Mouse (Mus musculus): Measurements from ENCODE around the gene Ccz1.

The Ccz1 gene

DNA sequence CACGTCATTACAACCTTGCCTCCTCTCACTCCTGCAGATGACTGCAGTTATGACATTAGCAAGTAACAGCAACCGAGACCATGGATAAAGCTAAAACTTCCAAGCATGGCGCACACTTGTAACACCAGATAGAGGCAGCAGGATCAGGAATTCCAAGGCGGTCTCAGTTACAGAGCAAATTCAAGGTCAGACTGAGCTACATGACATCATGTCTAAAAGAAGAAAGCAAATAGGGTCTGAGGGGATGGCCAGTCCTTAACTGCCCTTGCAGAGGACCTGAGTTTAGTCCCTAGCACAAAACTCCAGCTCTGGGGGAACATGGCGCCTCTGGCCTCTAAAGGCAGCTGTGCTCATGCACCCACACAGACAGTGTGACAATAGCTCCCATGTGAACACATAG, 20.8 kb downstream of the Ccz1 start:
- no peak for DNase-seq

DNA sequence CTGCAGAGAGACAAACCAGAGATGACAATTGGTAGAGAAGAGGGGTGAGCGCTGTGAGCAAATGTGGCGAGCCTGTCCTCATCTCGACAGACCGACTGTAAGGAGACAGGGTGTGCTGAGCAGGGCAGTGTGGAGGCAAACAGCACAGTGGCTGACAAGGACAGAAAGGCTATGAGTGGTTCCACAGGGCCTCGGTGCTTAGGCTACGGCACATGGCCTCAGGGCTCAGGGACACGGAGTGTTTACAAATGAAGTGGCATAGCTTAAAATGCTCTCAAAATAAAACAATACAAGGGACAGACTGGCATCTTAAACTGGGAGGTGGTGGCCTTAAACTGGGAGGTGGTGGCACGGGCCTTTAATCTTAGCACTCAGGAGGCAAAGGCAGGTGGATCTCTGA, 21.4 kb downstream of the Ccz1 start:
- no peak for DNase-seq

DNA sequence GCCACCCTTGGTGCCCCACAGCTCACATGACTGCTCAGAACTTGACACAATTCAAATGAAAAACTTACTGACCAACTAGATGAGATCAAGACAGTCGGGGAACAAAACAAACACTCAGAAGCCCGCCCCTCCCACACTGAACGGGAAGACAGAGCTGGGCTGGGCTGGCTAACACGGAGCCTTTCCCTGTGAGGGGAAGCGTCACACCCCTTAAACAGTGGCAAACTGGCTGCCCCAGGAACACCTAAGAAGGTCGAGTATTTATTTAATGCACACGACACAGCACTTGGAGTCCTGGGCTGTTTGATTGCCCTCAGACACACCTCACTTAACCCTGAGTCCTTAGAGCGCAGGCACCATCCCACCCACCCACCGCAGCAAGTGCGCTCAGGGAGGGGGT, 22.0 kb downstream of the Ccz1 start:
- DNase-seq = no peak

DNA sequence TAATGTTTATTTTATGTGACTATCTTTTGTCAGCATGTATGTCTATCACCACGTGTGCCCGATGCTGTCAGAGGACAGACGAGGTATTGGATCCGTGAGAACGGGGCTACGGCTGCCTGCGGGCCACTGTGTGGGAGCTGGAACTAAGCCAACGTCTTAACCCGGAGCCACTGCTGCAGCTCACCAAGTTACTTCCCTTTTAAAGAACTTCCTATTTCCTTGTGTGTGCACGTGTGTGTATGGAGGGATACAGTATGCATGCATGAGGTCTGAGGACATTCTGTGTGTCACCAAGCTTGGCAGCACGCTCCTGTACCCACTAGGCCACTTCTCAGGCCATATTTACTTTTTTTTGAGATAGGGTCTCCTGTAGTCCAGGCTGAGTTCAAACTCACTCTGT, 24.6 kb downstream of the Ccz1 start:
- DNase-seq = no peak

DNA sequence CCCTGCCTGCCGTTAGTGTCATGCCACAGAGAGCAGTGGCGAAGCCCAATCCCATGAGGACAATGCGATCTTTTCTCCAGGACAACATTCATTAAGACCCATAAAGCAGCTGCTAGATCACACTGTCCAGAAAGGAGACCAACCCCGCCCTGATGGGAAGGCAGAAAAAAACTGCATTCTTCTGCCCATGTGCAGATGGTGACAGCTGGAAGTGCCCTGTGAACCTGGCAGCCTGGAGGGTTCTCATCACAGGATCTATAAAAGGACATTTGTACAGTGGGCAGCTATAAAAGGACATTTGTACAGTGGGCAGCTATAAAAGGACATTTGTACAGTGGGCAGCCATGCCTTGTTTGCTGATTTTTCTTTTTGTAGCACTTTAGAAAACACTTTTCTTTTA, 25.6 kb downstream of the Ccz1 start:
- no peak for DNase-seq

DNA sequence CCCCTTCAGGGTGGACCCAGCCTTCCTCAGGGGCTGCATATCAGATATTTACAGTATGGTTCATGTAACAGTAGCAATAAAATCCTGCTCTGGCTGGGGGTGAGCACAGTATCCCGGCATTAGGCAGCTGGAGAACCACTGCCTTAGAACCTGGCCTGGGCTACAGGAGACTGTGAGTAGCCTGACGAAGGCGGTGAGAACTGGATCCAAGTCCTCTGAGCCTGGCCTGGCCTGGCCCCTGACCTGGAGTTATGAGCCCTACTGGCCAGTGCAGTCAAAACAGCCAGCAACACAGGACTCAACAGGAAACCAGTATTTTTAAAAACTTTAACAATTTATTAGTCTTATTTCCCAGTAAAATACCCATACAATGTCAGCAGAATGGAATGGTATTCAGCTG, 27.1 kb downstream of the Ccz1 start:
- DNase-seq = no peak

DNA sequence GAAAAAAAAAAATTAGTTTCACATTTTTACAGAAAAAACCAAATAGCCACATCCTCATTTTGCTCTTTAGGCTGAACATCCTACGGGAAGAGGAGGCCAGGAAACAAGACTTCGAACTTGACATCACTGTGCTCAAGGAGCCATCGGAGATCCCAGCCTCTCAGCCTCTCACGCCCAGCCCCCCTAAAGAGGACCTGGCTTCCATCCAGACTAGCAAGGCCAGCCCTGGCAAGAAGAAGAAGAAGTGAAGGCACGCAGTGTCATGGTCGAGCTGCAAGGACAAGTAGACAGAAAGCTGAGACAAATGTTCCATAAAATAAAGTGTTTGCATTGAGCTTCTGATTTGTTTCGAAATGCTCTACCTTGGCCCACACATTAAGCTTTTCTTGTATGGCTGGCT, 29.3 kb downstream of the Ccz1 start:
- no peak for DNase-seq

DNA sequence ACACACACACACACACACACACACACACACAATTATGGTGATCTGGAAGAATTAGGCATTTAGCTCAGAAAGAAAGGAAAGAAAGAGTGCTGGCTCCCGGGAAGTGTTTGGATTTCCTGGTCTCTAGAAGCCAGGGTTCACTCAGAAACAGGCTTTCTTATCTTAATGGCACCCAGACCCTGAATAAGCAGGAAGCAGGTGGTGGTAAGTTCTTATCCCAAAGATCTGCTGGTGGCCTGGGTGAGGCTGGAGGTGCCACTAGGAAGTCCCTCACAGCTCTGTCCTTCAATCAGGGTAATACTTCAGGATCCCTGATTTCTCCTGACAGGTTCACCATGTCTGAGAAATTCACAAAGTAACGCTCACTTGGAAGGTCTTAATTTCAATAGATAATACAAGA, 32.3 kb downstream of the Ccz1 start:
- DNase-seq = no peak

DNA sequence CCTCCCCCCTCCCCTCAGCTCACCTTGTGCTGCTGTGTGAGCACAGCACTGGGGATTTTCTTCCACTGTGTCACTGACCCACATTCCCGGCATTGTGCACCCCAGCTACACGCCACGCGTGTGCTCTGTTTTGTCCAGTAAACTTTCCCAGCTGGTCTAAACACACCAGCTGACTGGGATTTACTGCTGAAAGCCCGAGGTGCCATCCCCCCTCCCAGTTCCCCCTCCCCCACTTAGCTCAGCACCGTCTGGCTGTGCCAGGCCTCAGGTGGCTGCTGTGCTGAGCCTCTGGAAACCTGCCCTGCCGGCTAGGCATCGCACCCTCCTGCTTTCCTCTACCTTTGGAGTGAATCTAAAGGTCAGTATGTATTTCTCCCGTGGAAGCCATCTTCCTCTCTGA, 33.8 kb downstream of the Ccz1 start:
- no peak for DNase-seq

DNA sequence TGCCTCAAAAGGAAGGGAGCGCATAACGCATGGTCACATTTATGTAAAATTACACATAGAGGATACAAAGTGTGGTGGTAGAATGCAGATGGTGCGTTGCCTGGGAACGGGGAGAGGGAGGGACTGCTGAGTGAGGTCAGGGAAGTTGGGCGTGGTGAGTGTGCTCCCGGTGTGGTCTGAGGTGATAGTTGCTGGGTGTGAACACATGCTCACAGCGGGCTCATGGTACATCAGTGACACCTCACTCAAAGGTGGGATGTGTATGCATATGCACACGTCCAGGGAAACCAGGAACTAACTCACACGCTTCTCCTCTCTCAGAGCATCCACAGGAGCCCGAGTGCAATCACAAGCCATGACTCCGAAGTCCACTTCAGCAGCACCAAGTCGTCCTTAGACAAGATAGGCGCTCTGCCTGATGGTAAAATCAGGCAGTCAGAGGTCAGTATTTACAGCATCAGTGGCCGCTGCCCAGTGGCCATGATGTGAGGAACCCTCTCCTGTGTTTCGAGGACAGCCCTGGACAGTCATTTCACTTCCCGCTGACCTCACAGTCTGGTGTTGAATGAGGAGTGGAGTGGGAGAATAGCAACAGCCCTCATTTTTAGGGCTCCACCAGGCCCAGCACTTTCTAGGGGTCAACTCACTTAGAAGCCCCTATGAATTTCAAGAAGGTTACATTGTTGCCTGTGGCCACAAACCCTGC, 37.8 kb downstream of the Ccz1 start:
- no peak for DNase-seq

DNA sequence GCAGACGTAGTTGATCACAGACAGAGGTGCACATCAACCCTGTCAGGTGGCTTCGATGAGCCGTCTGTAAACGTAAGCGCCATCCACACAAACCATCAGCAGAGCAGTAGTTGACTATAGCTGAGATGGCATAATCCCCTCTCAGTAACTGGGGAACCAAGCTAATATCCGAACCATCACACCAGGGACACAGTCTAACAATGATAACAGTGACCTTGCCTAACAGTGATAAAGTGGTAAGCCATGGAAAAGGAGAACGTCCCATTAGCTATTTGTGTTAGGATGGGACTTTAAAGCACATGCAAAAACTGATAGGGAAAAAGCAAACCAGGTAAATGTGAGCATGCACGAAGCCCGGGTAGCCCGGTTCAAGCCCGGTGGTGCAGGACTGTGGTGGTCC, 38.4 kb downstream of the Ccz1 start:
- DNase-seq = no peak

DNA sequence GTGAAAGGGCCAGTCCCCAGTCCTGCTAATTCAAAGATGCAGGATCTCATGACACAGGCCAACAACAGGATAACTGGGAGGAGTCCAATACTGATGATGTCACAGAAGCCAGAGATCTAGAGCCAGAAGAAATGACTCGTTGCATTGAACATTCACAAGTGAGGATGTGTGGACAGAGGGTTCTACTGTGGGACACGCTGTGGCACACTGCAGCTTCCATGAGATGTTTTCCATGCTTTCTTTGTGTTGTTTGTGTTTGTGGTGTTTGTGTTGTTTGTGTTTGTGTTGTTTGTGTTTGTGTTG, 39.1 kb downstream of the Ccz1 start:
- no peak for DNase-seq

DNA sequence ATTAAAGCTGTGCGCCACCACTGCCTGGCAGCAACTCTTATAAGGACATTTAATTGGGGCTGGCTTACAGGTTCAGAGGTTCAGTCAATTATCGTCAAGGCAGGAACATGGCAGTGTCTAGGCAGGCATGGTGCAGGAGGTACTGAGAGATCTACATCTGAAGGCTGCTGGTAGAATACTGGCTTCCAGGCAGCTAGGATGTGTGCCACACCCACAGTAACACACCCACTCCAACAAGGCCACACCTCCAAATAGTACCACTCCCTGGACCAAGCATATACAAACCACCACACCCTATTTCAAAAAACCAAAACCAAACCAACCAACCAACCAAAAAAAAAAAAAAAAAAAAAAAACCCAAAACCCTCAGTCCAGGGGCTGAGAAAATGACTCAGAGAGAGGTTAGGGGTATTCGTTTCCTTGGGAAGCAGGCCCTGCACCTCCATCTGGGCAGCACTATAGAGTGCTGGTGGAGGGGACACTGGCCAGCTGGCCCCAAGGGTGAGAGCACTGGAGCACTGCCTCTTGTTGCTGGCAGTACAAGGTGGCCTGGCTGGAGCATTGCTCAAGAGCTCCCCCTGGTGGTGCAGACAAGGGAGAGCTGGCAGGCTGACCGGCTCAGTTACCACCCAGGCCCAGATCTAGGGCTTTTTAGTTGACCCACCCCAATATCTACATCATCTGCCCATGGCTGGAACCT, 39.6 kb downstream of the Ccz1 start:
- peak; percentile 33 for DNase-seq

DNA sequence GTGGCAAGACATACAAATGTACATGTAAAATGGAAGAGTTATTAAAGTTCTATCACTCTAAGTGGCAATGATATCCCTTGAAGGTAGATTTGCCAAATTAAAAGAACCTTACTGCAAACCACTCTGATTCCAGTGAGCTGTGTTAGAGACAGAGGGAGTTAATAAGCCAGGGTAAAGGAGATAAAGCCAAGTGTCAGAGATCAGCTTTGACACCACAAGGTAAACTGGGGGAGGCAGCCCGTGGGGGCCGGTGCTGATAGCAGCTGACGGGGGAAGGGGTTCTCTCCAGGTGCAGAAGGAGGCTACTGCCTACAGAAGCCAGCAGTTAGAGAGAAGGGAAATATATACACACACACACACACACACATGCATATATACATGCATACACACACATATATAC, 42.0 kb downstream of the Ccz1 start:
- DNase-seq = no peak

DNA sequence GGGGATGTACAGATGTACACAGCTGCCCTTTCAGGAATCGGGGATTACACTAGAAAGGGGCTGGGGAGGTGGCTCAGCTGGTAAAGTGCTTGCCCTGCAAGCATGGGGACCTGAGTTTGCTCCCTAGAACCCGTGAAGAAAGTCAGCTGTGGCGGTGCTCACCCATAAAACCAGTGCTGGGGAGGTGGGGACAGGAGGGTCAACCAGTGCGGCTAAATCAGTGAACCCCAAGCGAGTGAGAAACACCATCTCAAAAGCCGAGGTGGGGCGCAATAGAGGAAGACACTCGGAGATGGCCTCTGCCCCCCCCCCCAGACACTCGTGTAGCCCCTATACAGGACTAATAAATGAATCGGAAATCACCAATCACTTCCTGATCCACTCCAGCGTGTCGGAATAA, 48.0 kb downstream of the Ccz1 start:
- DNase-seq = no peak

DNA sequence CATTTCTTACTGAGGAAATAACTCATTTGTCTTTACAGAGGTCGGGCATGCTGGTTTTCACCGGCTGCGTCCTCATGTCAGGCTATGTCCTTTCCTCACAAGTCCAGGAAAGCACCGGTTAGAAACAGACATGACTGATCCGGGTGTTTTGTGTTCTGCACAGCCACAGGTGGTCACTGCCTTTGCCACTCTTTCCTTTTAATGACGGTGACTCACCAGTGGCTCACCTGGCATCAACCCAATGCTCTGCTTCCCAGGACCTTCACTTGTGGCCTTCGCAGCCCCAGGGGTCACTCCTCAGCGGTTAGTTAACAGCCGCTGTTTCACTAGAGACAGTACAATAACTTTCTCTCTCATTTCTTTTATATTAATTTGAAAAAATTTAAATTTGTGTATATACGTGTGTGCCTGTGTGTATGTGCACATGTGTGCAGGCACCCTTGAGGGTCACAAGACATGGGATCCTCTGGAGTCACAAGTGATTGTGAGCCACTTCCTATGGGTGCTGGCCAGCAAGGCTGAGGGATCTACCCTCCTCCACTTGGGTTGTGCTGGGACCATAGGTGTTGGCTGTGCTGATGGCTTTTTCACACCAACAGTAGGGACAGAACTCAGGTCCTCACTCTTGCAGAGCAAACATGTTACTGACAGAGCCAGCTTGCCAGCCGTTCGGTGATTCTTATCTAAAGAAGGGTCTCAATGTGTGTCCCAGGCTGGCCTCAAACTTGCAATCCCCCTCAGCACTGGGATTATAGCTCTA, 48.9 kb downstream of the Ccz1 start:
- DNase-seq = no peak

DNA sequence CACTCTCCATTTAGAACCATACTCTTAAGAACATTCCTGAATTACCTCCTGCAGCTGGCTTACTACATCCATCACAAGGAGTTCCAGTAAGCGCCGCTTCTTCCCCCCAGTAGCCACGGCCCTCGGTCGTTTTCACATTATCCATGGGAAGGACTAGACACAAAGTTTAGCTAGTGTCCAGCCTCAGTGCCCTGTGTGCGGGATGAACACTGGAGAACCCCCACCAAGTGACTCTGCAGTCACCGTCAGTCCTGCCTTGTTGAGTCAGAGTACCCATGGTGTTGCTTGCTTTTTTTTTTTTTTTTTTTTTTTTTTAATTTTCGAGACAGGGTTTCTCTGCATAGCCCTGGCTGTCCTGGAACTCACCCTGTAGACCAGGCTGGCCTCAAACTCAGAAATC, 53.5 kb downstream of the Ccz1 start:
- no peak for DNase-seq

DNA sequence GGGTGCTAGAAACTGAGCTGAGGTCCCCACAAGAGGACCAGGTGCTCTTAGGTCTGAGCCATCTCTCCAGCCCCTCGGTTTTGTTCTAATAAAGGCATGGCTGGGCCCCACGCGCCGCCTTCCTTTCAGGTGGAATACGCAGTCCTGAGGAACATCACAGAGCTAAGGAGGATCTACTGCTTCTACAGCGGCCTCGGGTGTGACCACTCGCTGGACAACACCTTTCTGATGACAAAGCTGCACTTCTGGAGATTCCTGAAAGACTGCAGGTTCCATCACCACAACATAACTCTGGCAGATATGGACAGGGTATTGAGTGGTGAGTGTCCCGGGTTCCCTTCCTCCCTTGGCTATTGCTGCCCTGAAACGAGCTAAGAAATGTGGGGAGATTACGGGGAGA, 55.1 kb downstream of the Ccz1 start:
- DNase-seq = no peak

DNA sequence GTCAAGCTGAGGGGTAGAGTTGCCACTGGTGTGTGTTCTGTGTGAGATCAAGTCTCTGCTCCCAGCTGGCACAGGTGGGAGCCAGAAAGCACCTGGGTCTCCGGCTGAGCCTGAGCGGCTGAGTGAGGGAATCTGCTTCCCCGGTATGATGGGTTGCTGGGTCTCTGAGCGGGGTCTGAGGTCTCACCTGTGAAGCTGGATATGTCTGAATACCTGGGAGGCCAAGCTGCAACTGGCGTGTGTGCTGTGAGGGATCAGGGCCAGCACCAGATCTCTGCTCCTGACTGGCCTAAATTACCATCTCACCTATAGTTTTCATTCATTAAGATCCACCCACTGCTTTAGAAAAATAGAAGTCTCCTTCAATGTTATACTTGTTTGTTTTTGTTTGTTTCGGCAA, 57.6 kb downstream of the Ccz1 start:
- DNase-seq = no peak

DNA sequence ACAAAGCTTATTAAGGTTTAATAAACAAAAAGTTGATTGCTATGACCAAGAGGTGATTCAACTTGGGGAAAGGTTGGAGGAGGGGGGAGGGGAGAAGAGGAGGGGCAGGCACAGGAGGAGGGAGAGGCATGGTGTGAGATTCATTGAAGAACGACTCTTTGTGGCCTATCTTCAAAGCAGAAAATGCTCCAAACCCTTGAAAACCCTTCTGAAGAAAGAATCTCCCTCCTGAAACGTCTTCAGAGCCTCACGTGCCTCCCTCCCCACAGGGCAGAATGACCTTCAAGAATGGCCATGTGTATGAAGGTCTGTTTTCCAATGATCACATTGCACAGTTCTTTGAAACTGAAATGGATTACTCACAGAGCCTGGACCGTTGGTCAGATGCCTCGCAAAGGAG, 64.7 kb downstream of the Ccz1 start:
- no peak for DNase-seq

DNA sequence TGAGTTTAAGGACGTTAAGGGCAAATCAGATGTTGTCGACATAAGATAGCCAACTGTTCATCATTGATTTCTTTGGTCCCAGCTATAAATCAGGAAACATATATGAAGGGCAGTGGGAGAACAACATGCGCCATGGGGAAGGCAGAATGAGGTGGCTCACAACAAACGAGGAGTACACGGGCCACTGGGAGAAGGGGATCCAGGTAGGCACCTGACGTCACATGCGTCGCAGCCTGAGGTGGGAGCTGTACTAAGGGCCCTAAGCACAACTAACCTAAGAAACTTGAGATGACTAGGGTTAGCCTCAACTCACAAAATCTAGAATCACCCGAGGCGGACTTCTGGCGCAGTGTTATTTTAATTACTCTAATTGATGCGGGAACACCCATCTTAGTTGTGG, 66.3 kb downstream of the Ccz1 start:
- DNase-seq = no peak

DNA sequence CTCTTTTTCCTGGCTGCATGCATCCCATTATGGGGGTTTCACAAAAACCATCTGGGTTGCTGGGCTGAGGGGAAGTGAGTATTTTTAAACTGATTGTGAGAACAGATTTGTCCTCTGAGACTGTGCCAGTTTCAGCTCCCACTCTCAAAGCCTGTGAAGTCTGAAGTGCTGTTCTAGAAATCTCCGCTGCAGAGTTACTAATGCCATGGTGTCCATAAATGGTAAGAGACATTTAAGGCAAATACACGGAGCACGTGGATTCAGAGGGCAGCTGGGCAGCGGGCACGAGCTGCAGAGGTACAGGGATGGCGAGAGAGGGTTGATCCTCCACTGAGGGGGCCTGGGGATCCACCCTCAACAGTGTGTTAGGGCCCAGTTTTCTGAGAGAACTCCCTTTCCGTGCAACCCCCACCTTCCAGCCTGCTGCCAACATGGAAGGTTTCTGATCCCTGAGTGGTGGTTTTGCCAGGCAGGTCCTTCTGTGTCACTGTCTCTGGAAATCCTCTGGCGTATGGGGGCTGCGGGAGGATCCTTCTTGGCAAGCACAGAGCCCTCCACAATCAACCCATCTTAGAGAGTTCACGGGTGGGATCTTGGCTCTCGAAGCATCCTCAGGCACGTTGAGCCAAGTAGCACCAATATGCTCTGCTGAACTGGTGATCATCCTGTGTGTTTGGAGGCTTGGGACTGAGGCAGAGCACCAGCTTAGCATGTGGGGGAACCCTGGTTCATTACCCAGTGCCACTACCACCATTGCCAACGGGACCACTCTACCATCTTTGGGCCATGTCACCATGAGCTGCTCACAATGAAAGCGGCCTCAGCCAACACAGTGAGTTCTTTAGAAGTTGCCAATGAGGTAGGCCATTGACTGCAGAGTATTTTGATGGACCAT, 71.2 kb downstream of the Ccz1 start:
- DNase-seq = no peak

DNA sequence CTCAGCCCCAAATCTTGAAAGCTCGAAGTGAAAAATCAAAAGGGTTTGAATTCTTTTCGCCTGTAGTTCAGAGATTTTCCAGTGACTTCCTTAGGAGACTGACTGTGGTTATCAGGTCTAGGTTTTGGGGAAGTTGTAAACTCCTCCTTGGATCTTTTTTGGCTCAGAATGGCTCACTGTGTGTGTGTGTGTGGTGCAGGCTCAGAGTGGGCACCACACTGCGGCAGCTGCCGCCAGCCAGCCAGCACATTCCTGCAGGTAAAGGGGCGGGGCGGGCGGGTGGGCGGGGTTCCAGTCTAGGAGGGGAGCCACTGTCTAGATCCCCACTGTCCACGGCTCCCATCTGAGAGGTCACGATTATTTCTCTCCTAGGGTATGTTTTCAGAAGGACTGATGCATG, 73.1 kb downstream of the Ccz1 start:
- DNase-seq = no peak

Data from cerebellum, adult 11-12 months (tissue).